Mouse (Mus musculus) T-helper 2 cell (primary cell): ENCODE data around the gene Snd1.

ENCODE experiments used
- in situ Hi-C: fragments of 300-600 bp; cut with MboI, MseI; formaldehyde crosslinking; loops from one replicate; pipeline ENCODE4 v1.15.1; 2025; ENCODE audit warnings: high pct_unique_total_duplicates

The Snd1 gene

DNA sequence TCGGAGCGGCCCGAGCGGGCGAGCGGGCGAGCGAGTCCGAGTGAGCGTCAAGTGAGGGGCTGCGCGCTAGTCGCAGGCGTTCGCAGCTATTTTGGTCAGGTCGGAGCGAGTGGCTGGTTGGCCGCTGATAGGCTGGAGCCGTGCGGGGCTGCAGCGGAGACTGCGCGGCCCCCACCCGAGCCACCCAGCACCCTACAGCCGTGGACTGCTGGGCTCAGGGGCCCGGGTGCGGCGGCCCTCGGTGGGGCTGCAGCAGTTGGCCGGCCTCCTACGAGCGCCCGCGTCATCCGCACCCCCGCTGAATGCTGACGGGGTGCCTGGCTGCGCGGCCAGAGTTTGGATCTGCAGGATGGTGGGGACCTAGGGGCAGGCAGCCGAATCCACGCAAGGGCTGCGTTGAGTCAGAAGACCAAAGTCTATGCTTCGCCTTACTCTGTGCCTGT, 358.5 kb downstream of the Snd1 start:
- in situ Hi-C loops = no loop called here

DNA sequence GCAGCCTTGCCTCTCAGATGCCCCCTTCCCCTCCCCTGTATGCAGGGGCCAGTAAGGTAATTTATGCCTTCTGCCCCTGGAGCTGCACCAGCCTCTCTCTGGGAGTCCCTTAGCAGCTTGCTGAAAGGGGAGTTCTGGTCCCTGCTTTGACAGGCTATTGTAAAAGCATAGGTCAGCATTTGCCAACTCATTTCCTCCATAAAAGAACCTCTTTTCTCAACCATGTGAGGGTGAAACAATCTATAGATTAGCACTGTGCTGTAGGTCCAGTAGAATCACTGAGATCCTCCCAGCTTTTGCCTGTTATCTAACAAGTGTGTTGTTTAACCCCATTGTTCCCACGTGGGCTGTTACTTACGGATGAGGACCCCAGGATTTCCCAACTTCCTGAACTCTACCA, 359.1 kb downstream of the Snd1 start:
- in situ Hi-C loops = no loop called here

- in situ Hi-C loops = no loop called here
Observed at GRCm38 (mm10) chr6:28836600-28836999, 361.7 kb downstream of the Snd1 start.

DNA sequence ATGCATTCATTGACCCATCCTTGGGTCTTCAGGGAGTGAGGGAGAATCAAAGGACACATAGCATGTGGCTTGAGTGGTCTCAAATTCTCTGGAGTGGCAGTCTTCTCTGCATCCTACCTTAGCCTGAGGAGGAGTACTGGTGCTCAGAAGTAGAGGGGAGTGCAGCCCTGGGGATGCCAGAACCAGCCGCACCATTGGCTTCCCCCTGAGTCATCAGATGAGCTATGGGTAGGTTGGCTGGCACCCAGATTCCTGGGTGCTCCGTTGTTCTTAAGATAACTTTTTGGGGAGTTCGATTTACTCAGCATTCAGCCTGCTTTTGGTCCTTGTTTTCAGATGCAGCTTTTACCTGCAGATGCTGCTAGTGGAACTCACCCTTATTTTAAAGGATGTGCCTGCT, 366.6 kb downstream of the Snd1 start:
- in situ Hi-C loops = no loop called here

DNA sequence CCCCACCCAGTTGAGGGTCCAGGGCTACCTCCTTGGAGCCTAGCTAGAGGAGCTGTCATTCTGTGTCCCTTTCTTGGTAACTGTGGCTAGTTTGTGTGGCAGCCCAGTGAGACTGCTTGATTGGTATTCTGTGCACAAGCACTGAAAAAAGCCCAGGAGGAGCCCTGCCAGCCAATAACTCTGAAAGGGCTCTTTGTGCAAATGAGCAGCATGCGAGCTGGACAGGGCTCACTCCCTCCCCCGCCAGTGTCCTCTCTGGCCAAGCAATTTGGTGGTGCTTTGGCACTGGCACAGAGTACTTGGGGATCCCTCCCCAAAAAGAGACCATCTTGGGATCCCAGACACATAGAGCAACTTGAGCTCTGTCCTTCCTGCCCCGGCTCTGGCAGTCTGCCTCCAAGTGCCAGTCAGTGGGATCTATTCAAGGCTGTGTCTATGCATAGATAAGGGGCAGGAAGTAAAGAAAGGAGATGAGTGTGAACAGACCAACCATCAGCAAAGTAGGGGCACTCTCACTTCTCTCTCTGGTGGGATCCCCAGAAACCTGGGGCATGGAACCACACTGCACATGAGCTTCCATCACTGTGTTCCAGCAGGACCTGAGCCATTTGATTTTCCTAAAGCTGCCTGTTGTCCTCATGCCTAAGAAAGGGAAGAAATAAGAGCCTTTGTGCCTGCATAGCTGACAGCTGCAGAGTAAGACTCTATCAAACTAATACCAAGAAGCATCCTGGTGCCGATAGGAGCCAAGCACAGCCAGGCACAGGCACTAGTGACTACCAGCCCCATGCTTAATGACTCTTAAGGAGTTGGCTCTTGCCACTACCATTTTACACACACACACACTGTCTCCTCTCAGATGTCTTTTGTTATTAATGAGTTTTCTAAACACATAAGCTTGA, 367.7 kb downstream of the Snd1 start:
- in situ Hi-C loops = no loop called here

GRCm38 (mm10) chr6:28845610-28846009, 370.7 kb downstream of the Snd1 start:
- in situ Hi-C loops = no loop called here

- in situ Hi-C loops = no loop called here
Observed at GRCm38 (mm10) chr6:28847616-28848015, 372.7 kb downstream of the Snd1 start.

- in situ Hi-C loops = no loop called here
Observed at GRCm38 (mm10) chr6:28848285-28848794, 373.4 kb downstream of the Snd1 start.

DNA sequence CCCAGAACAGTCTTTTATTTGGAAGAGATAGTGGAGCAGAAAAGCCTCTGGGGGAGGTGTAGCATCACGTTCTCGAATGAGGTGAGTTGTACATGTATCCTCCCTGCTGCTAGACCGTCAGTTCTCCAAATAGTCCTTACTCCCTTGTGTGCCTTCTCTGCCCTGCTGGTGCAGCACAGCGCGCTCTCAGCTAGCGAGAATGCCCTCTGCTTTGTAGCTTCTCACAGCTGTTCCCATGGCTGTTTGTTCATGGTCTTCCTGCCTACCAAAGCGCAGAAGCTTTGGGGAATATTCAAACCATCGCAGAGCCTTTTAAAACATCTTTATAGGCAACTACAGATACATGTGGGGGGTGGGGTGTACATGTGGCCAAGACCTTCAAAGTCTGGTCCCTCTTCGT, 374.0 kb downstream of the Snd1 start:
- in situ Hi-C loops = no loop called here

- in situ Hi-C loops = no loop called here
Observed at GRCm38 (mm10) chr6:28849317-28849716, 374.4 kb downstream of the Snd1 start.

- in situ Hi-C loops = no loop called here
Observed at GRCm38 (mm10) chr6:28850326-28850900, 375.5 kb downstream of the Snd1 start.

GRCm38 (mm10) chr6:28852342-28852741, 377.4 kb downstream of the Snd1 start:
- in situ Hi-C loops = no loop called here

GRCm38 (mm10) chr6:28853164-28853563, 378.2 kb downstream of the Snd1 start:
- in situ Hi-C loops = no loop called here

- in situ Hi-C loops = no loop called here
Observed at GRCm38 (mm10) chr6:28853654-28854053, 378.7 kb downstream of the Snd1 start.

GRCm38 (mm10) chr6:28854598-28854997, 379.7 kb downstream of the Snd1 start:
- in situ Hi-C loops = no loop called here

- in situ Hi-C loops = no loop called here
Observed at GRCm38 (mm10) chr6:28855442-28855841, 380.5 kb downstream of the Snd1 start.

GRCm38 (mm10) chr6:28856789-28857188, 381.9 kb downstream of the Snd1 start:
- in situ Hi-C loops = no loop called here

GRCm38 (mm10) chr6:28857198-28858180, 382.6 kb downstream of the Snd1 start:
- in situ Hi-C loops = no loop called here

DNA sequence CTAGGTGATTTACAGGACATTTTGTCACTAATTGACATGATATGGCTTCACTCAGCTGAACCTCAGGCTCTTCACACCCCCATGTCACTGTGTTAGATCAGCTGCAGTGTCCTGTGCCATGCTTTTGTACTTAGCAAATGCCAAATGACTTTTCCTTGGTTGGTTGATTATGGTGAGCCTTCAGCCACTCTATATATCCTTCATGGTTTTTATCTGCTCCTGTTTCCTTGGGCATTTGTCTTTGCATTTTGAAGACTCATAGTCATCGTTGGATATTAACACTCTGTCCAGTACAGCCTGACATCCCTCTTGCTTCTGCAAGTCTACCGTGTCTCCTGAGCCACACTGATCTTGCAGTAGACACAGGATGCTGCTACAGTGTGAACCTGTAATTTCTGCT, 384.2 kb downstream of the Snd1 start:
- in situ Hi-C loops = no loop called here

GRCm38 (mm10) chr6:28860450-28860849, 385.5 kb downstream of the Snd1 start:
- in situ Hi-C loops = no loop called here

DNA sequence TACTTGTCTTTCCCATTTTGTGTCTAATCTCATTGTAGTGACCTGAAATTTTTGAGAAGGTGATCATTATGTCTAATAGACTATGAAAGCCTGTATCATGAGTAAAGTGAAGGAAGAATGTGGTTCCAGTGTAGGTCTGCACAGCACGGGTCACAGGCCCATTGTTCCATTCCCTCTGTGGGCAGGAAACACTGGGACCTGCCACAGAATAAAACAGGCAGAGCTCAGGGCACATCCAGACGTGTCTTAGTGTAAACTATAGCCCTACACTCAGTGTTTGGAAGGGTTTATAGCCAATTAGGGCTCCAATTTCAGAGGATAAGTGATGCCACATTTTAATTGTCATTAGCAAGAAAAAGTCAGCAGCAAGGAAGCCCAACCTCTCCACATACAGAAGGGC, 386.0 kb downstream of the Snd1 start:
- in situ Hi-C loops = no loop called here

DNA sequence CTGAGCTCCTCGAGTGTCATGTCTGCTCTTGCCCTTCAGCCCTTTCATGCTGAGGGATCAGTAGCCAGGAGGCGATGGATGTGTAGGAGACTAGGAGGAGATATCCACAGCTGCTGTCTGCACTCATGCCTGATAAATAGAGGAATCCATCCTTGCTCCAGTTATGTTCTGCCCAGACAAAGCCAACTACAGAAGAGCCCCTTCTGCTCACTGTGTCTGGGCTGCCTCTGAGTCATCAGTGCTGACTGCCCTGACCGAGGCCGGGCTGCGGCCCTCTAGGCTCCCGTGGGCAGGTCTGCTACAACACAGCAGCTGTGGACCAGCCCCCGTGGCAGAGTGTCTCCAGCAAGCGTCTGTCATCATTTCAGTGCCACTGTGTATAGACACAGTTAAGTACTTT, 387.4 kb downstream of the Snd1 start:
- in situ Hi-C loops = no loop called here
